Mouse (Mus musculus): ENCODE data around the gene Phf21a. TPM values are rescaled to one million over a fixed set of nuclear protein-coding genes. Genes with fewer than 3 reads are reported as not detected.
A peak's percentile ranks its signal among the peaks of the same experiment; 100 is the strongest.

Gene Phf21a
- polyA plus RNA-seq, 1 experiment from 2014 or later, result 20.2 TPM

GRCm38 (mm10) chr2:92400682-92401081 lies 307.8 kb downstream of the Phf21a start:
- H3K27me3 ChIP-seq (ENCODE audit: control insufficient read depth, insufficient read depth, low read length), result peaks cover 8% of the 10 kb centered on the region
- H3K4me3 ChIP-seq (ENCODE audit: control insufficient read depth in 1 of 2, insufficient read depth in 1 of 2, low read depth in 1 of 2, low read length in 2 of 2), result peak overlapping the region; percentile 50 to 63
- H3K4me2 ChIP-seq (ENCODE audit: low read length), result peak overlapping the region; percentile 92
- H3K36me3 ChIP-seq (ENCODE audit: control insufficient read depth, insufficient read depth, low read length), result peaks cover 12% of the 10 kb centered on the region
- WGBS, result 5% methylated on average over 19 of the region's 22 CpGs
- no peak for ATAC-seq (ENCODE audit: insufficient number of reproducible peaks, insufficient read depth, low FRiP score, low read depth)
- peaks cover 3% of the 10 kb centered on the region in 2 experiments; a peak in 1 of 4 replicates for H3K4me1 ChIP-seq (ENCODE audit: control insufficient read depth in 2 of 2, insufficient read depth in 2 of 2, low read length in 2 of 2)
- peak overlapping the region; percentile 64 for H3K9ac ChIP-seq (ENCODE audit: low read length)
- no peaks in the 10 kb centered on the region for H3K9me3 ChIP-seq (ENCODE audit: control insufficient read depth, low read length)
- H3K27ac ChIP-seq (replicated peaks in 1 of 2; ENCODE audit: control insufficient read depth in 1 of 2, insufficient read depth in 1 of 2, low read depth in 2 of 2, low read length in 2 of 2), result no peak overlapping the region

DNA sequence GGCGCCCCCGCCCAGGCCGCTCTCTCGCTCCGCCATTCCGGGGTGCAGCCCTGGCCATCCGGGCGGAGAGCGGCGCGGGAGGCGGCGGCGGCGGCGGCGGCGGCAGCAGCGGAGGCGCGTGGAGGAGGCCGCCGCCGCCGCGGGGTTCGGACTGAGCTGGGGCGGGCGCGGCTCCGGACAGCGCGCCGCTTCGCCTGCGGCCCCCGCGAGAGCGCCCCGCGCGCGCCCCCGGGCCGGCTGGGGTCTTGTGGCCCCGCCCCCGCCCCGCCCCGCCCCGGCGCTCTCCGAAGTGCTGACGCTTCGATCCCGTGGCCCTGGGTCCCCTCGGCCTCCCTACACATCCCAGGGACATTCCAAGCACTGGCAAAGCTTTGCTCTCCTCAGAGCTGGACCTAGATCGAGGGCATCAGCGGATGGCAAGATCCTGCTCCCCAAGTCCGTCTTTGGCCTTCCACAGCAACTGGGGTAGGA lies 308.2 kb downstream of the Phf21a start, which contains the start of gene Mapk8ip1:
TSS of gene Mapk8ip1 (minus strand) at position 173 of the 471 bp plus-strand sequence.
- peaks cover 8% of the 10 kb centered on the region; the same call in 1 of the 2 replicates for H3K27me3 ChIP-seq (ENCODE audit: control insufficient read depth, insufficient read depth, low read length)
- H3K27ac ChIP-seq (replicated peaks in 1 of 2; ENCODE audit: control insufficient read depth in 1 of 2, insufficient read depth in 1 of 2, low read depth in 2 of 2, low read length in 2 of 2), result no peak within 1 kb of the TSS
- H3K36me3 ChIP-seq (ENCODE audit: control insufficient read depth, insufficient read depth, low read length), result peaks cover 16% of the 10 kb centered on the region
- peak within 1 kb of the TSS; percentile 50 to 63 for H3K4me3 ChIP-seq (ENCODE audit: control insufficient read depth in 1 of 2, insufficient read depth in 1 of 2, low read depth in 1 of 2, low read length in 2 of 2)
- whole genome bisulfite sequencing, result 2% methylated on average over 24 of the region's 59 CpGs
- H3K4me2 ChIP-seq (ENCODE audit: low read length), result peak within 1 kb of the TSS; percentile 92
- H3K9me3 ChIP-seq (ENCODE audit: control insufficient read depth, low read length), result no peaks in the 10 kb centered on the region
- peaks cover 3% of the 10 kb centered on the region in 2 experiments; a peak in 1 of 4 replicates for H3K4me1 ChIP-seq (ENCODE audit: control insufficient read depth in 2 of 2, insufficient read depth in 2 of 2, low read length in 2 of 2)
- 0 out of 2 replicates have a peak, but pooled peaks have one; percentile 41 for ATAC-seq (ENCODE audit: insufficient number of reproducible peaks, insufficient read depth, low FRiP score, low read depth)
- peak within 1 kb of the TSS; percentile 64 for H3K9ac ChIP-seq (ENCODE audit: low read length)

DNA sequence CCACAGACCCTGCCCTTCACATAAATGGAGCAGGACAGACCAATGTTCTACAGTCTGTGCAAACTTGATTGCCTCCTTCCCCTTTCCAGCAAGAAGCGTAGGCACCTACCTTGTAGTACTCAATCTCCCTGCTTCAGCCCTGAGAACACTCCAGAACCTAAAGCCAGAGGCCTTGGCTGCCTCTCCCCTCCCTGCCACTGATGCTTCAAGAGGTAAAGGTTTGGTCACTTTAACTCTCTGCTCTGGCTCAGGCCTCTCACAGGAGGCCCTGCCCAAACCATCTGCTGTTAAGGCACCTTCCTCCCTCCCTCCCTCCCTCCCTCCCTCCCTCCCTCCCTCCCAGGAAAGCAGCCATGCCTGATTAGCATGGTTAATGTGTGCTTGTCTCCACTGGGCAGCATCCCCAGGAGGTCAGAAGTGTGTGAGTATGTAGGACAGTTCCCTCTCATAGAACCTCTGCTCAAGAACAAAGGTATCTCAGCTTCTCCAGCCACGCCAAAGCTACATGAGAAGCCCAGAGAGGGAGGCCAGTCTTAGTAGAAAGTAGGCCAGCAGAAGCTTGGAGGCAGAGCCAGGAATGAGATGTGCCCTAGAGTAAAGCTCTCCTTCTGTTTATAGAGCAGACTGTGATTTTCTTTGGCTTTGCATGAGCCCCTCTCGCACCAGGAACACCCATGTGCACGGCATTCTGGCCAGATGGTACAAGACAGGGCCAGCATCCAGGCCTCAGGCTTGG lies 309.8 kb downstream of the Phf21a start:
- no peak for ATAC-seq (ENCODE audit: insufficient number of reproducible peaks, insufficient read depth, low FRiP score, low read depth)

DNA sequence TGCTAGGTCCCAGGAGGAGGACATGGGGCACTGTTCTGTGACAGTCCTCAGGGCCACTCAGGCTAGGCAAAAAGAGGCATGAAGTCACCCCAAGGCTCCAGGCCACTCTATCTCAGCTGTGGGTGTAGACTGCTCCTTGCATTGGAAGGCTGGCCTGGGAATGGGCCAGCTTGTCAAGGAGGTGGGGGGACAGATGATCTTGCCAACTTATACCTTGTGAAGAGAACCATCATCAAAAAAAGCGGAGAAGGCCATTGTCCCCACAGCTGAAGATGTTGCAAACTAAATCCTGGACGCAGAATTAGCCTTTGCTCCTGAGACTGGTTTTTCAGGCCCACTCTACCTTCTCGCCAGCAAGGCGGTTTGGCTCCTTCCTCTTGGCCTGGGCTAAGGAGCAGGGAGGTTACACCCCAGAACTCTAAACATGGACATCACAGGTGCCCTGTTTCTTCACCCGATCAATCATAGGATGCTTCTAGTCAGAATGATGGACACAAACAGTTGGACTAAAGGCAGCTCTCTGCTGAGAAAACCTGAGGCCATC lies 310.9 kb downstream of the Phf21a start:
- no peak overlapping the region for H3K4me2 ChIP-seq (ENCODE audit: low read length)
- H3K27ac ChIP-seq (replicated peaks in 1 of 2; ENCODE audit: control insufficient read depth in 1 of 2, insufficient read depth in 1 of 2, low read depth in 2 of 2, low read length in 2 of 2), result no peak overlapping the region
- H3K27me3 ChIP-seq (ENCODE audit: control insufficient read depth, insufficient read depth, low read length), result peaks cover 8% of the 10 kb centered on the region; the same call in 1 of the 2 replicates
- H3K9ac ChIP-seq (ENCODE audit: low read length), result no peak overlapping the region
- H3K9me3 ChIP-seq (ENCODE audit: control insufficient read depth, low read length), result no peaks in the 10 kb centered on the region
- H3K4me1 ChIP-seq (ENCODE audit: control insufficient read depth in 2 of 2, insufficient read depth in 2 of 2, low read length in 2 of 2), result peaks cover 3% of the 10 kb centered on the region in 2 experiments; a peak in 1 of 4 replicates
- ATAC-seq (ENCODE audit: insufficient number of reproducible peaks, insufficient read depth, low FRiP score, low read depth), result no peak
- 89% methylated on average over 5 of the region's 5 CpGs for WGBS
- H3K36me3 ChIP-seq (ENCODE audit: control insufficient read depth, insufficient read depth, low read length), result peaks cover 43% of the 10 kb centered on the region
- no peak overlapping the region for H3K4me3 ChIP-seq (ENCODE audit: control insufficient read depth in 1 of 2, insufficient read depth in 1 of 2, low read depth in 1 of 2, low read length in 2 of 2)

More for the DNA sequence above, 309.8 kb downstream of the Phf21a start:
- Histone ChIP-seq H3K36me3 (ENCODE audit: control insufficient read depth, insufficient read depth, low read length) (peaks cover 32% of the 10 kb centered on the region), H3K4me1 (ENCODE audit: control insufficient read depth in 2 of 2, insufficient read depth in 2 of 2, low read length in 2 of 2) (peaks cover 3% of the 10 kb centered on the region in 2 experiments; a peak in 1 of 4 replicates), H3K9ac (ENCODE audit: low read length) (no peak overlapping the region), H3K4me3 (ENCODE audit: control insufficient read depth in 1 of 2, insufficient read depth in 1 of 2, low read depth in 1 of 2, low read length in 2 of 2) (no peak overlapping the region), H3K27me3 (ENCODE audit: control insufficient read depth, insufficient read depth, low read length) (peaks cover 8% of the 10 kb centered on the region; the same call in 1 of the 2 replicates), H3K27ac (replicated peaks in 1 of 2; ENCODE audit: control insufficient read depth in 1 of 2, insufficient read depth in 1 of 2, low read depth in 2 of 2, low read length in 2 of 2) (no peak overlapping the region), H3K9me3 (ENCODE audit: control insufficient read depth, low read length) (no peaks in the 10 kb centered on the region), H3K4me2 (ENCODE audit: low read length) (no peak overlapping the region)
- WGBS, result 76% methylated on average over 4 of the region's 4 CpGs

DNA sequence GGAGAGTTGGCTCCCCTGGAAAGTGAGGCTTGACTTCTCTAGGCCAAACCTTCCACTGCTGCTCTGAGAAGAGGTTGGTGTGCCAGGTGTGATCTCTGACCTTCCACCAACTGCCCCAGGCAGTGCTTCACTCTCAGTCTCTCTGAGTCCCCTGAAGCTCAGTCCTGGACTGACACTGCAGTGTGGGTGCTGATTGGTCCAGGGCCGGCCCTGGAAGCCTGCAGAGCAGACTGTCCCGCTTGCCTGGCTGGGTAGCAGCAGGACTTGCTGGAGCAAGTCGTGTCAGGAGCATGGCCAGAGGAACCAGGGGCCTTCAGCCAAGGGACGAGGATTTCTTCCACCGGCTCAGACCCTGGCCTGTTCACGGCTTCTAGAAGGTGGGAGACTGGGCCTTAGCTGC lies 311.8 kb downstream of the Phf21a start:
- 80% methylated on average over 6 of the region's 6 CpGs for WGBS
- peaks cover 52% of the 10 kb centered on the region for H3K36me3 ChIP-seq (ENCODE audit: control insufficient read depth, insufficient read depth, low read length)
- ATAC-seq (ENCODE audit: insufficient number of reproducible peaks, insufficient read depth, low FRiP score, low read depth), result no peak
- no peak overlapping the region for H3K4me3 ChIP-seq (ENCODE audit: control insufficient read depth in 1 of 2, insufficient read depth in 1 of 2, low read depth in 1 of 2, low read length in 2 of 2)
- H3K4me2 ChIP-seq (ENCODE audit: low read length), result no peak overlapping the region
- peaks cover 3% of the 10 kb centered on the region in 2 experiments; a peak in 1 of 4 replicates for H3K4me1 ChIP-seq (ENCODE audit: control insufficient read depth in 2 of 2, insufficient read depth in 2 of 2, low read length in 2 of 2)
- no peak overlapping the region for H3K27ac ChIP-seq (replicated peaks in 1 of 2; ENCODE audit: control insufficient read depth in 1 of 2, insufficient read depth in 1 of 2, low read depth in 2 of 2, low read length in 2 of 2)
- H3K9me3 ChIP-seq (ENCODE audit: control insufficient read depth, low read length), result no peaks in the 10 kb centered on the region
- no peak overlapping the region for H3K9ac ChIP-seq (ENCODE audit: low read length)
- peaks cover 8% of the 10 kb centered on the region; the same call in 1 of the 2 replicates for H3K27me3 ChIP-seq (ENCODE audit: control insufficient read depth, insufficient read depth, low read length)

- peaks cover 61% of the 10 kb centered on the region for H3K36me3 ChIP-seq (ENCODE audit: control insufficient read depth, insufficient read depth, low read length)
- peaks cover 3% of the 10 kb centered on the region; the same call in 1 of the 2 replicates for H3K27me3 ChIP-seq (ENCODE audit: control insufficient read depth, insufficient read depth, low read length)
- no peak overlapping the region for H3K4me2 ChIP-seq (ENCODE audit: low read length)
- no peak overlapping the region for H3K4me3 ChIP-seq (ENCODE audit: control insufficient read depth in 1 of 2, insufficient read depth in 1 of 2, low read depth in 1 of 2, low read length in 2 of 2)
- H3K9ac ChIP-seq (ENCODE audit: low read length), result no peak overlapping the region
- H3K27ac ChIP-seq (replicated peaks in 1 of 2; ENCODE audit: control insufficient read depth in 1 of 2, insufficient read depth in 1 of 2, low read depth in 2 of 2, low read length in 2 of 2), result no peak overlapping the region
- WGBS, result 92% methylated on average over 7 of the region's 7 CpGs
- H3K9me3 ChIP-seq (ENCODE audit: control insufficient read depth, low read length), result no peaks in the 10 kb centered on the region
- no peak for ATAC-seq (ENCODE audit: insufficient number of reproducible peaks, insufficient read depth, low FRiP score, low read depth)
- peaks cover 2% of the 10 kb centered on the region in 2 experiments; a peak in 1 of 4 replicates for H3K4me1 ChIP-seq (ENCODE audit: control insufficient read depth in 2 of 2, insufficient read depth in 2 of 2, low read length in 2 of 2)
Measured at GRCm38 (mm10) chr2:92405687-92406086, 312.8 kb downstream of the Phf21a start.

GRCm38 (mm10) chr2:92408309-92409045 lies 315.6 kb downstream of the Phf21a start:
- ATAC-seq (ENCODE audit: insufficient number of reproducible peaks, insufficient read depth, low FRiP score, low read depth), result no peak
- WGBS, result 87% methylated on average over 18 of the region's 18 CpGs
- Histone ChIP-seq H3K4me2 (ENCODE audit: low read length) (no peak overlapping the region), H3K27ac (replicated peaks in 1 of 2; ENCODE audit: control insufficient read depth in 1 of 2, insufficient read depth in 1 of 2, low read depth in 2 of 2, low read length in 2 of 2) (no peak overlapping the region), H3K27me3 (ENCODE audit: control insufficient read depth, insufficient read depth, low read length) (no peaks in the 10 kb centered on the region), H3K9ac (ENCODE audit: low read length) (no peak overlapping the region), H3K4me1 (ENCODE audit: control insufficient read depth in 2 of 2, insufficient read depth in 2 of 2, low read length in 2 of 2) (no peaks in the 10 kb centered on the region), H3K36me3 (ENCODE audit: control insufficient read depth, insufficient read depth, low read length) (peaks cover 89% of the 10 kb centered on the region), H3K9me3 (ENCODE audit: control insufficient read depth, low read length) (no peaks in the 10 kb centered on the region), H3K4me3 (ENCODE audit: control insufficient read depth in 1 of 2, insufficient read depth in 1 of 2, low read depth in 1 of 2, low read length in 2 of 2) (no peak overlapping the region)

All from heart, embryonic 14.5 days (tissue).